Mouse (Mus musculus) stomach, embryonic 15.5 days (tissue): ENCODE measurements around the gene Il1rap. TPM values are rescaled to one million over a fixed set of nuclear protein-coding genes. Genes with fewer than 3 reads are reported as not detected.

ENCODE experiments used
- ATAC-seq: fragments of 200-750 bp; cut with Nextera tagmentation; 2 replicates; pipeline ENCODE4 v1.8.0; 2017; ENCODE audit warnings: low read depth, moderate number of reproducible peaks, moderate TSS enrichment; ENCODE audit not compliant: insufficient read depth, low FRiP score
- H3K27ac ChIP-seq: fragments of 300-500 bp; sonication (generic); 2 replicates; pipeline ENCODE4 v1.5.1; 2015; ENCODE audit warnings: mild to moderate bottlenecking, inconsistent platforms
- H3K27me3 ChIP-seq: fragments of 300-500 bp; sonication (generic); replicated peaks from 2 replicates; pipeline ENCODE4 v1.6.1; 2015; ENCODE audit warnings: inconsistent platforms
- H3K36me3 ChIP-seq: fragments of 300-500 bp; sonication (generic); 2 replicates; pipeline ENCODE4 v1.6.1; 2015; ENCODE audit warnings: inconsistent platforms
- H3K4me1 ChIP-seq: fragments of 300-500 bp; sonication (generic); 2 replicates; pipeline ENCODE4 v1.6.1; 2015; ENCODE audit warnings: inconsistent platforms
- H3K4me2 ChIP-seq: fragments of 300-500 bp; sonication (generic); 2 replicates; pipeline ENCODE4 v1.6.1; 2015; ENCODE audit warnings: mild to moderate bottlenecking, inconsistent platforms
- H3K4me3 ChIP-seq: fragments of 300-500 bp; sonication (generic); replicated peaks from 2 replicates; pipeline ENCODE4 v1.5.1; 2015; ENCODE audit warnings: inconsistent platforms
- H3K9ac ChIP-seq: fragments of 300-500 bp; sonication (generic); 2 replicates; pipeline ENCODE4 v1.6.1; 2015; ENCODE audit warnings: inconsistent platforms
- H3K9me3 ChIP-seq: fragments of 300-500 bp; sonication (generic); 2 replicates; pipeline ENCODE4 v1.6.1; 2016; ENCODE audit warnings: inconsistent platforms
- WGBS: fragments of 180-500 bp; shearing (Covaris S2); methylation state at CpG from one replicate; pipeline ENCODE4 v1.1.7; 2015; 5-methylcytosine and 5-hydroxymethylcytosine counted together
- polyA plus RNA-seq: library from polyadenylated mRNA; unstranded; fragments of >200 nt; fragmentation: Nextera tagmentation; extraction: Ambion mirVana; gene quantifications from 2 replicates; pipeline ENCODE4 v1.2.1, GENCODE M21; 2015

The Il1rap gene
- polyA plus RNA-seq = 6.9 and 7.1 TPM in 2 replicates

DNA sequence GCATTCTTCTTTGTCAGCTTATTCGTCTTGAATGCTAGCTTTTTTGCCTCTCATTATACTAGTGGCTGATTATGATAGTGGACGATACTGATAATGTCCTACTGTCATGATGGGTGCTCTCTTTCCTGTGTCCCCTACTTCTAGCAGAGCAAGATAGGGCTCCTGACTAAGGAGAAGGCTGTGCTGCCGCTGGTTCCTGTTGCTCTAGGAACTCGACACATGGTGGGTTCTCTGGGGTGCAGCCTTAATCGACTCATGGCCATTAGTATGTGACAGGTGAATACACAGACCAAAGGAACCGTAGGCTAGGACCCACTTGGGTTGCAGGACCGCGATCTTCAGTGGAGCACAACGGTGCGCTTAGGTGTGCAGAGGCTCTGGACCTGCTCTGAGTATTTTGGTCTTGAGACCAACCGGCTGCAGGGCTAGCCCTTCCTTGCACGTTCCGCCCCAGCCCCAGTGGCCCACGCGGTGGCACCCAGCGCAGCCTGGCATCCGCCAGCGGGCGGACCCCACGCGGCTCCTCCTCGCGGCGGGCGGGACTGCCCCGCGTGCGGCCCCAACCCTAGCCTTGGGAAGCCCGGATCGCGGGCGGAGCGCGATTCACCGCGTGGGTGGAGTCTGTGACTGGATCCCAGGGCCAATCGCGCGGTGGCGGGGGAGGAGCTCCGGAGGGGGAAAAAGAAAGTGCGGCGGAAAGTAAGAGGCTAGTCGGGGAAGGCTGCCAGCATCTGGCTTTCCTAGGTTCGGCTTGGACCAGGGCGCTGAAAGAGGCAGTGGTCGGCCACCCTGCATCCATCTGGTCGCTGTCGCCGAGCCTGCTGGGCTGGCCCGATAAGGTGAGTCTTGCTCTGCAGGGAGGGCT is at the start of gene Il1rap:
TSS of gene Il1rap (plus strand) at position 657 of the 865 bp plus-strand sequence.
- Histone ChIP-seq H3K4me2 (peak within 1 kb of the TSS; percentile 88), H3K9ac (peak within 1 kb of the TSS; percentile 55), H3K27me3 (no peaks in the 10 kb centered on the region), H3K9me3 (no peaks in the 10 kb centered on the region), H3K4me3 (peak within 1 kb of the TSS; percentile 69), H3K4me1 (0 out of 2 replicates have a peak, but pooled peaks cover 9% of the 10 kb centered on the region), H3K27ac (peak within 1 kb of the TSS; percentile 70), H3K36me3 (no peaks in the 10 kb centered on the region)
- 3% methylated on average over 51 of the region's 51 CpGs for WGBS
- peak; percentile 98 for ATAC-seq

- no peaks in the 10 kb centered on the region for H3K9me3 ChIP-seq
- no peak overlapping the region for H3K27ac ChIP-seq
- no peak overlapping the region for H3K4me3 ChIP-seq
- H3K4me1 ChIP-seq = no peaks in the 10 kb centered on the region
- H3K9ac ChIP-seq = no peak overlapping the region
- H3K4me2 ChIP-seq = no peak overlapping the region
- ATAC-seq = no peak
- H3K27me3 ChIP-seq = no peaks in the 10 kb centered on the region
- 67% methylated on average over 1 of the region's 1 CpGs for WGBS
- H3K36me3 ChIP-seq = no peaks in the 10 kb centered on the region
These were observed 49.2 kb upstream of the Il1rap start for GRCm38 (mm10) chr16:26532287-26532686.

GRCm38 (mm10) chr16:26546170-26546878 is 35.2 kb upstream of the Il1rap start:
- Histone ChIP-seq H3K9ac (no peak overlapping the region), H3K9me3 (no peaks in the 10 kb centered on the region), H3K27me3 (no peaks in the 10 kb centered on the region), H3K4me1 (0 out of 2 replicates have a peak, but pooled peaks cover 3% of the 10 kb centered on the region), H3K4me2 (no peak overlapping the region), H3K4me3 (no peak overlapping the region), H3K36me3 (no peaks in the 10 kb centered on the region), H3K27ac (no peak overlapping the region)
- 12% methylated on average over 7 of the region's 7 CpGs for WGBS
- ATAC-seq = no peak

DNA sequence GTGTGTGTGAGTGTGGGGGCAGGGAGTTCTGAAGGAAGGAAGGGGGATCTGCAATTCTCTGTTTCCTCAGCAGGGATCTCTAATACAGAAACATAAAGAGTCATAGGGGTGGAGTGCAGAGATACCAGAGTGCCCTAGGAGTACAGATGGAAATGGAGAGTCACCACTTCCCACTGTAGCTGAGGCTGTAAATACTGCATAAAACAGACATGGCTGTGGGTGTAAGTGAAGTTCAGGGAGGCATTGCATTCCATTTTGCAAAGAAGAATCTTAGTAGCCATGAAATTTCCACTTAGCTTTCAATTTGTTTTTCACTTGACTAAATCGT is 34.7 kb upstream of the Il1rap start:
- no peak for ATAC-seq
- Histone ChIP-seq H3K4me2 (no peak overlapping the region), H3K27ac (no peak overlapping the region), H3K4me1 (0 out of 2 replicates have a peak, but pooled peaks cover 3% of the 10 kb centered on the region), H3K4me3 (no peak overlapping the region), H3K9ac (no peak overlapping the region), H3K36me3 (no peaks in the 10 kb centered on the region), H3K9me3 (no peaks in the 10 kb centered on the region), H3K27me3 (no peaks in the 10 kb centered on the region)
- 36% methylated on average over 1 of the region's 1 CpGs for WGBS

GRCm38 (mm10) chr16:26549221-26549620 is 32.3 kb upstream of the Il1rap start:
- Histone ChIP-seq H3K27ac (no peak overlapping the region), H3K36me3 (no peaks in the 10 kb centered on the region), H3K27me3 (no peaks in the 10 kb centered on the region), H3K4me2 (no peak overlapping the region), H3K4me1 (0 out of 2 replicates have a peak, but pooled peaks cover 3% of the 10 kb centered on the region), H3K9me3 (no peaks in the 10 kb centered on the region), H3K4me3 (no peak overlapping the region), H3K9ac (no peak overlapping the region)
- ATAC-seq = no peak
- WGBS = 93% methylated on average over 2 of the region's 2 CpGs

DNA sequence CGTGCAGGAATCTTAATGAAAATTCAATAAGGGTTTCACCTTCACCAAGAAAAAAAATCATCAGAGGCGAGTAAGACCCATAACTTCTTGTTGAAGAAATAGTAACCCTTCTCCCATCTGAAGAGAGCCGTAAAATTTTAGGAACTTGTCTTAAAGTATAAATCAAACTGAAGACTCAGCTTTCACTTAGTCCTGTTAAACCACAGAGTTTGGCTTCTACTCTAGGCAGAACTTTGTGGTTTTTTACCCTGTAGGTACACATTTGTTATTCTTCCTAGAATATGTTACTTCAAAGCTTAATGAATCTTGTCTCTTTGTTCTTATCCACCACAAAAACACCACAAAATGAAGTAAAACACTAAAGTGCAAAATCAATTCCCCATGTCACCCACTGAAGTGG is 29.3 kb upstream of the Il1rap start:
- Histone ChIP-seq H3K27me3 (no peaks in the 10 kb centered on the region), H3K27ac (no peak overlapping the region), H3K36me3 (no peaks in the 10 kb centered on the region), H3K4me3 (no peak overlapping the region), H3K4me2 (no peak overlapping the region), H3K9me3 (no peaks in the 10 kb centered on the region), H3K9ac (no peak overlapping the region), H3K4me1 (no peaks in the 10 kb centered on the region)
- 78% methylated on average over 3 of the region's 3 CpGs for WGBS
- ATAC-seq = no peak

- H3K4me2 ChIP-seq = no peak overlapping the region
- 83% methylated on average over 1 of the region's 1 CpGs for WGBS
- H3K9ac ChIP-seq = no peak overlapping the region
- ATAC-seq = no peak
- H3K27ac ChIP-seq = no peak overlapping the region
- H3K4me1 ChIP-seq = no peaks in the 10 kb centered on the region
- H3K9me3 ChIP-seq = no peaks in the 10 kb centered on the region
- H3K4me3 ChIP-seq = no peak overlapping the region
- no peaks in the 10 kb centered on the region for H3K27me3 ChIP-seq
- H3K36me3 ChIP-seq = no peaks in the 10 kb centered on the region
These were observed 22.7 kb upstream of the Il1rap start for GRCm38 (mm10) chr16:26558797-26559196.

DNA sequence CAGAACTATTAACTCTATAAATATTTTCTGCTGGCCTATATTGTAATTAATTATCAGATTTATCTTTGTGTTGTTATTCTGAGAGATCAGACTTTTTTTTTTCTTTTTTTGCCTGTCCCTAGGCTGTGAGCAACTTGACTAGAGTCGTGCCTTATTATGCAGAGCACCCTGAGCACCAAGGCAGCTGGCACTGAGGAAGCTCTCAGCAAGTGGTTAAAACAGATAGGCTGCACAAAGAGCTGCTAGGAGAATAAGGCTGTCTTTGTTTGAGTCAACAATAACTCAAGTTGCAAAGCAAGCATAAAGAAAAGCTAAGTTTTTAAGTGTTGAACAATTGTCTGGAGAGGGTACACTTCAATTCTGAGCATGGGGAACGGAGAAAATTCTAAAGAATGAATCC is 19.8 kb upstream of the Il1rap start:
- no peak for ATAC-seq
- no peak overlapping the region for H3K4me3 ChIP-seq
- 43% methylated on average over 2 of the region's 2 CpGs for whole genome bisulfite sequencing
- no peaks in the 10 kb centered on the region for H3K4me1 ChIP-seq
- H3K9me3 ChIP-seq = no peaks in the 10 kb centered on the region
- H3K36me3 ChIP-seq = no peaks in the 10 kb centered on the region
- no peaks in the 10 kb centered on the region for H3K27me3 ChIP-seq
- no peak overlapping the region for H3K9ac ChIP-seq
- H3K27ac ChIP-seq = no peak overlapping the region
- H3K4me2 ChIP-seq = no peak overlapping the region

- Histone ChIP-seq H3K4me1 (no peaks in the 10 kb centered on the region), H3K36me3 (no peaks in the 10 kb centered on the region), H3K27me3 (no peaks in the 10 kb centered on the region), H3K9ac (no peak overlapping the region), H3K4me3 (no peak overlapping the region), H3K27ac (no peak overlapping the region), H3K9me3 (no peaks in the 10 kb centered on the region), H3K4me2 (no peak overlapping the region)
- WGBS = 75% methylated on average over 2 of the region's 2 CpGs
- ATAC-seq = no peak
These were observed 18.7 kb upstream of the Il1rap start for GRCm38 (mm10) chr16:26562771-26563170.

DNA sequence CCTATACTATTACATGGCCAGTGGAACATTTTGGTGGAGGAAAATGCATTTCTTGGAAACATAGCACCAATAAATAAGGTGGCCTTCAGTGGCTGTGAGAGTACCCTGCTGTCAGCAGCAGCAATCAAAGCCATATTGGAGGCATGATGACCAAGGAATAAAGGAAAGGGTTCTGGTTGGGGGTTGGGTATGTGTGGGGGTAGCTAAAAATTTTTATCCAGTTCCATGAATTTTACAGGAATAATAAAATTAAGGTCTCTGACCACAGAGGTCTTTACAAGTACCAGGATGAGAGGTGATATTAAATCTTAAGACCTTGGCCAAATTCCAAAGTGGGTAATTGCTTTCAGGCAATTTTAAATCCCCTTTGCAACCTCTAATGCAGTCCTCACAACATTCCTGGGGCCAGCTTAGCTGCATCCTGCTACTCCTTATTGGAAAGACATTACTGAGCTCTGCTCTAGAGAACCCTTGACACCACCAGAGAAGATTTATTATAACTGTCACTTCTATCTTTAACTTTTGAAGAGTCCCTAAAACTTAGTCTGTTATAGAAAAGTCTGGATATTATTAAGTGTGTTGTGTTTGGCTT is 12.0 kb upstream of the Il1rap start:
- Histone ChIP-seq H3K9ac (no peak overlapping the region), H3K4me1 (no peaks in the 10 kb centered on the region), H3K27ac (no peak overlapping the region), H3K9me3 (no peaks in the 10 kb centered on the region), H3K27me3 (no peaks in the 10 kb centered on the region), H3K4me2 (no peak overlapping the region), H3K36me3 (no peaks in the 10 kb centered on the region), H3K4me3 (no peak overlapping the region)
- no peak for ATAC-seq

GRCm38 (mm10) chr16:26571836-26572235 is 9.7 kb upstream of the Il1rap start:
- ATAC-seq = no peak
- Histone ChIP-seq H3K27ac (no peak overlapping the region), H3K9ac (no peak overlapping the region), H3K4me2 (no peak overlapping the region), H3K4me3 (no peak overlapping the region), H3K36me3 (no peaks in the 10 kb centered on the region), H3K9me3 (no peaks in the 10 kb centered on the region), H3K27me3 (no peaks in the 10 kb centered on the region), H3K4me1 (no peaks in the 10 kb centered on the region)
- WGBS = 77% methylated on average over 2 of the region's 2 CpGs

DNA sequence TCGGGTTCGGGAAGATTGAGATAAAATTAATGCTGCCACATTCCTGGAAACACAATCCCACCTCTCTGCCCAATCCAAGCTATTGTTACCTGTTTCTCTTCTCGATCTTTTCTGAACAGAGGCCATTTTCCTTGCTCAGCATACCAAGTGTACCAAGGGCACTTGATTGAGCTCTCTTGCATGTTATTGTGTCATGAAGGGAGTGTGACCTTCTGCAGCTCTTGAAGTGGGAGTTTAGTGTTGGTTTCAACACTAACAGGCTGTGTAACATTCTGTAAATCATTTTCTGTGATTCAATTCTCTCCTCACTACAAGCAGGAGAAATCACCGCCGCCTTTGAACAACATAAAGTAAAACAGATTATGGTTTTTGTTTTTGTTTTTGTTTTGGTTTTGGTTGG is 7.3 kb upstream of the Il1rap start:
- Histone ChIP-seq H3K36me3 (no peaks in the 10 kb centered on the region), H3K4me1 (no peaks in the 10 kb centered on the region), H3K9me3 (no peaks in the 10 kb centered on the region), H3K4me3 (no peak overlapping the region), H3K27me3 (no peaks in the 10 kb centered on the region), H3K27ac (no peak overlapping the region), H3K9ac (no peak overlapping the region), H3K4me2 (no peak overlapping the region)
- WGBS = 87% methylated on average over 5 of the region's 5 CpGs
- no peak for ATAC-seq
